Mouse (Mus musculus) macrophage (primary cell): ENCODE results near the gene Zfr. TPM values are rescaled to one million over a fixed set of nuclear protein-coding genes. Genes with fewer than 3 reads are reported as not detected.

ENCODE experiments used
- H3K27ac ChIP-seq: fragments of 350-480 bp; formaldehyde crosslinking; 2 replicates; pipeline ENCODE4 v1.9.0; 2021
- H3K36me3 ChIP-seq: fragments of 350-480 bp; formaldehyde crosslinking; 2 replicates; pipeline ENCODE4 v1.9.0; 2021; ENCODE audit errors: inconsistent target
- H3K4me3 ChIP-seq: fragments of 350-480 bp; formaldehyde crosslinking; 2 replicates; pipeline ENCODE4 v1.9.0; 2021; ENCODE audit errors: inconsistent target
- H3K79me2 ChIP-seq: fragments of 350-480 bp; formaldehyde crosslinking; 2 replicates; pipeline ENCODE4 v1.9.0; 2021; ENCODE audit errors: inconsistent target
- WGBS: methylation state at CpG from one replicate; pipeline ENCODE4 v1.1.7; 2026; ENCODE audit warnings: inconsistent platforms; ENCODE audit not compliant: missing documents; 5-methylcytosine and 5-hydroxymethylcytosine counted together
- polyA plus RNA-seq: library from polyadenylated mRNA; stranded (reverse); fragments of 250-400 nt; gene quantifications from 3 replicates; pipeline ENCODE4 v1.2.4, GENCODE M21; 2018; ENCODE audit warnings: inconsistent platforms

Zfr gene
- polyA plus RNA-seq, 1 experiment from 2014 or later, result 99.0 TPM

DNA sequence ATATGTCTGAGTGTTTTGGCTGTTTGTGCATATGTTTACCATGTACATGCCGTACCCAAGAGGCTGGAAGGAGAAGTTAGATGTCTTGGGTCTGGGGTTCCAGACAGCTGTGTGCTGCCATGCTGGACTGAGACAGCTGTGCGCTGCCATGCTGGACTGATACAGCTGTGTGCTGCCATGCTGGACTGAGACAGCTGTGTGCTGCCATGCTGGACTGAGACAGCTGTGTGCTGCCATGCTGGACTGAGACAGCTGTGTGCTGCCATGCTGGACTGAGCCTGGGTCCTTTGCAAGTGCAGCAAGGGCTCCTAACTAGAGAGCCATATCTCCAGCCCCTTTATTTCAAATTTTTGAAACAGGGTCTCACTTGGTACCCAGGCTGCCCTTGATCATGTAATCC is 106.6 kb downstream of the Zfr start:
- WGBS, result 100% methylated on average over 2 of the region's 2 CpGs

DNA sequence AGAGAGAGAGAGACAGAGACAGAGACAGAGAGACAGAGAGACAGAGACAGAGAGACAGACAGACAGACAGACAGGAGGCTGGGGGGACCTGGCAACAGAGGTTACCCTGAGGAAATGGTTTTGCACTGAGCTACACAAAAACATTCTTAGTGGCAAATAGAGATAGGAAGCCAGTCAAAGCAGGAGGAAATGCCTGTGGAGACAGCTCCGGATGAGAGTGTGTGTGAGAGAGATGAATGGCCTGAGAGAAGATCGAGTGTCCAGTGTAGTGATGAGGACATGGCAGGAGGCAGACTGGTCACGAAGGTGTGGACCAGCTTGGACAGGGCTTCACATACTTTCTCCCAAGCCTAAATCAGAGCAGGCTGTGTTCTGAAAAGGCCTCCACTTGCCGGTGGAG is 107.4 kb downstream of the Zfr start:
- Histone ChIP-seq H3K79me2 (peaks cover 100% of the 10 kb centered on the region), H3K27ac (no peak overlapping the region), H3K4me3 (no peak overlapping the region), H3K36me3 (no peaks in the 10 kb centered on the region)
- whole genome bisulfite sequencing, result 25% methylated on average over 4 of the region's 4 CpGs

More for the DNA sequence above, 106.6 kb downstream of the Zfr start:
- Histone ChIP-seq H3K79me2 (peaks cover 100% of the 10 kb centered on the region), H3K4me3 (no peak overlapping the region), H3K27ac (no peak overlapping the region), H3K36me3 (no peaks in the 10 kb centered on the region)

DNA sequence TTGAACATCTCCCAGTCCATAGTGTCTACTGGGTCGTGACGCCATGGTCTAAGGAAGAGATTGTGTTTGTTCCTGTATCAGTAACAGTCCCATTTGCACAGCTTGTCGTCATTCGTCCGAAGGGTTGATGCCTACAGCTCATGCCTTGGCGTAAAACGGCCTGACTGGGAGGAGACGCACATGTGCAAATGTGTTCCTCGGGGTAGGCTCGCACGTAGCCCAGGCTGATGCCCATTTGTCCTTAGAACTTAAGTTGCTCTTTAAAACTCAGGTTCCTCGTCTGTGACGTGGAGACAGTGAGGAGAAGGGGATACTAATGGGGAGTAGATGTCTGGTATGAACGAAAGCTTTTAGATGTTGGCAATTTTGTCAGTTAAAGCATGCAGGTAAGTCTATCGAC is 109.3 kb downstream of the Zfr start:
- Histone ChIP-seq H3K27ac (no peak overlapping the region), H3K36me3 (no peaks in the 10 kb centered on the region), H3K79me2 (peaks cover 99% of the 10 kb centered on the region), H3K4me3 (no peak overlapping the region)
- WGBS, result 91% methylated on average over 14 of the region's 15 CpGs

DNA sequence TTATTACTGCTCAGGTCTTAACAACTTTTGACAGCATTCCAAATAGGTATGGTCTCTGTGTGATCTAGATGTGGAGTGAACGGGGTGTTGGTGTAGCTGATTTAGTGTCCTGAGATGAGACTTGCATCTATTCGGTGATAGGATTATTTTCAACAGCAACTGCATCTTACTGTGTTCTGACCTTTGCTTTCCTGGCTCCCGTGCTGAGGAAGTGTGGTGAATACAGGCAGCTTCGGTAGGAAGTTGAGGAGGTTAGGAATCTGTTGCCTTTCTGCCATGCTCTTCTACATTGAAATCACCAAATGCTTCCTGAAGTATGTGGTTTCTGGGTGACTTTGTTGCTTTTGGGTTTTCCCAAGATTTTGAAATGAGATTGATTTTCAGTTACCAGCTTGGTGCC is 109.7 kb downstream of the Zfr start:
- 78% methylated on average over 4 of the region's 4 CpGs for WGBS
- Histone ChIP-seq H3K4me3 (no peak overlapping the region), H3K79me2 (peaks cover 95% of the 10 kb centered on the region), H3K27ac (no peak overlapping the region), H3K36me3 (no peaks in the 10 kb centered on the region)

DNA sequence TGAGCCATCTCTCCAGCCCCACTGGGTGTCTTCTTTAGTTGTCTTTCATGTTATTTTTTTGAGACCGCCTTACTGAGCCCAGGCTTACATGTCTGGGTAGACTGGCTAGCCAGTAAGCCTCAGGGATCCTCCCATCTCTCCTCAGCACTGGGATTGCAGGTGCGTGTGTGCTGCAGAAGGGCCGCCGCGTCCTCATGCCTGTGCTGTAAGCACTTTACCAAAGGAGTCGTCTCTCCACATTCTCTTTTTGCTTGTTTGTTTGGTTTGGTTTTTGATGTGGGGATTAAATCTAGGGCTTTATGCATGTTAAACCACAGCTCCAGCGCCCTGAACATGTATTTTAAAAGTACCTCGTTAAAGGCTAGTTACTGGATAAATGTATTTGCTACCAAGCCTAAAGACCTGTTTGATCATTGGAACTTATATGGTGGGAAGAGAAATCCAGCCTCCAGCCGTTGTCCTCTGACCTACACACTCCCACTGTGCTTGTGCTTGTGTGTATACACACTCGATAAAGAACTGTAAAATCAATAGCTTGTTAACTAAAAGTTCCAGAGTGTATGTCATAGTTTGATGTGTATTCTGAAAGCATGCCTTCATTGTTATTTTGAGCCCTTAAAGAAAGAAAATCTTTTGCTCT is 112.1 kb downstream of the Zfr start:
- 86% methylated on average over 10 of the region's 10 CpGs for WGBS
- Histone ChIP-seq H3K79me2 (peaks cover 71% of the 10 kb centered on the region), H3K27ac (no peak overlapping the region), H3K4me3 (no peak overlapping the region), H3K36me3 (no peaks in the 10 kb centered on the region)

DNA sequence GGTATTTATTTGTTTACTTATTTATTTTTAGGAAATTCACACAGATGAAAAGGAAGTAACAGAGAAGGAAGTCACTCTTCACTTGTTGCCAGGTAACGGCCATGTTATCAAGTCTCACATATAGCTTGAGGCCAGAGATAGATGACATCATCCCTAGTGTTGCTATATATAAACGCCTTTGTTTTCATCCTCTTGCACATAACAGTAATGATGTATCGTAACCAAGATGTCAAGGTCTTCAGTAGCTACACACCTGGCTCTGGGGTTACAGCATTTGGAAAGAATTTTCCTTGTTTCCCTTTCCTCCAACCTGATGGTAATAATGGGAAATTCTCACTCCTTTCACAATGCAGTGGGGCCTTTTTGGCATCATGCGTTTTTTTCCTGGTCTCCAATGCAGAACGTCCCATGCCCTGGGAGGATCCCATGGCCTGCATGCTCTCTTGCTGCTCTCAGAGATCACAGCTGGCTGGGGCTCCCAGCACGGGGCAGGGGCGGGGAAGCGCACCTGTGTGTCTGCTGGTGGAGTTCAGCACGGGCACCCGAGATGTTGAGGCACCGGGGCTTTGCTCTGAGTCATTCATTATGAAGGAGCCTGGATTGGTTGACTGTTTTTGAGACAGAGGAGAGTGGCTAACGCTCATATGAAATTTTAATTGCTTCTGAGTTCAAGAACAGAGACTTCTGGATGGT is 112.8 kb downstream of the Zfr start:
- Histone ChIP-seq H3K4me3 (no peak overlapping the region), H3K79me2 (peaks cover 65% of the 10 kb centered on the region), H3K36me3 (no peaks in the 10 kb centered on the region), H3K27ac (no peak overlapping the region)
- WGBS, result 88% methylated on average over 12 of the region's 12 CpGs

DNA sequence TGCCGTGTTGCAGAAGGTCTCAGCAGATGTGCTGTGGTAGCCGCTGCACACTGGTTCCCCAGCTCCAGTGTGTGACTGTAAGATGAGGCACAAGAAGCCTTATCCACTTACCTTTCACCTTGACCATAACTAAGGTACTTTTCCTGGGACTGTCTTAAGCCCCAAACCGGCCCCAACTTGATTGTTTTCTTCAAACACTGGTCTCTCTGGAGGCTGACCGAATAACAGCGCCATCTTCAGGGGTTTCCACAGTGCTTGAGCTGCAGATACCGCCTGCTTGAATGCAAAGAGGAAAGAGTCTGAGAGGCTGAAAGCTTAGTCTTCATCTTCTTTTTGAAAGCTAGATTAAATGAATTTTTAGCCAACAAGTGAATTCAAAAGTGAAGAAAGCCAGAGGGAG is 113.8 kb downstream of the Zfr start:
- no peak overlapping the region for H3K27ac ChIP-seq
- no peaks in the 10 kb centered on the region for H3K36me3 ChIP-seq
- H3K4me3 ChIP-seq, result no peak overlapping the region
- H3K79me2 ChIP-seq, result peaks cover 54% of the 10 kb centered on the region
- WGBS, result 94% methylated on average over 6 of the region's 6 CpGs

DNA sequence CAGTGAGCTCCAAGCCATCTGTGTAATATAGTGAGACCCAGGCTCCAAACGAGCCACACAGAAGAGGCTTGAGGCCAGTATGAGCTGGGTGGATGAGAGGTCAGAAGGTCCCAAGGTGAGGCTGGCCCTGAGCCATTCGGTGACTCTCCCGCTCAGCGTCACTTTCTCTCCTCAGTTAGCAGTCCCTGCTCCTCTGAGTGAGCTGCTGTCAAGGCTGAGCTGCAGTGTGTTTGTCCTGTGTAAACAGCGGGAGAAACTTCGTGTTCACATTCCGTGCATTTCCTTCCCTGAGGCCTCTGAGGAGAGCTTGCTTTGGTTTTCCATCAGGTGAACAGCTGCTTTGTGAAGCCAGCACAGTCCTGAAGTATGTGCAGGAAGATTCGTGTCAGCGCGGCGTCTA is 114.8 kb downstream of the Zfr start:
- Histone ChIP-seq H3K79me2 (peaks cover 44% of the 10 kb centered on the region), H3K4me3 (no peak overlapping the region), H3K36me3 (no peaks in the 10 kb centered on the region; the same call in 1 of the 2 replicates), H3K27ac (no peak overlapping the region)
- 90% methylated on average over 11 of the region's 11 CpGs for WGBS

DNA sequence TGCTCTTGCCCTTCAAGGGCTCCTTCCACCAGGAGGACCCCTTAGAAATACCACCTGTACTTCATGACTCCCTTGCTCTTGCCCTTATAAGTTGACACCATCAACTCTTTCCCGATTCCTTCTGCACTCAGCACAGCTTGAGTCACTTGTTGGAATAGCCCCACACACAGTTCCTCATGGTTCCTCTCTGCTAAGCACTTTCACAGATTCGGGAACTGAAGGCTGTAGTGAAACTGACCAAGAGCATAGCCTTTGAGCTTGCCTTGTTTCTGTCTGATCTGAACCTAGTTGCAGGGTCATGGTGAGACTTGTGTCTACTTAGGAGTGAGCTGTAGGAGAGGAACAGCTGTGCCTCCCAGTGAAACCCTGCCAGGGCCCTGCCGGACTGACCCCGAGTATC is 115.4 kb downstream of the Zfr start:
- H3K27ac ChIP-seq, result peak overlapping the region; percentile 37

More for the DNA sequence above, 115.4 kb downstream of the Zfr start:
- H3K79me2 ChIP-seq, result peaks cover 38% of the 10 kb centered on the region
- peaks cover 5% of the 10 kb centered on the region for H3K36me3 ChIP-seq
- H3K4me3 ChIP-seq, result no peak overlapping the region
- 63% methylated on average over 2 of the region's 4 CpGs for WGBS

Other genes starting within 250 kb of the Zfr start
- not detected in 3 replicates for gene Npr3, start 210.5 kb upstream of the Zfr start, polyA plus RNA-seq
- 191 to 248 TPM (median 217 TPM) in 3 replicates for gene Sub1, start 120.8 kb upstream of the Zfr start, polyA plus RNA-seq
- gene Mtmr12, start 87.2 kb downstream of the Zfr start, polyA plus RNA-seq, result 9.5 to 17.6 TPM (median 12.1 TPM) in 3 replicates
- 90.8 to 97.5 TPM (median 92.4 TPM) in 3 replicates for gene Golph3, start 203.6 kb downstream of the Zfr start, polyA plus RNA-seq
- 1.7 to 3.2 TPM (median 2.3 TPM) in 3 replicates for gene 1810049J17Rik, start 204.1 kb downstream of the Zfr start, polyA plus RNA-seq